Mouse (Mus musculus) E14TG2a.4 (cell line): ENCODE measurements around the gene E130218I03Rik.

ENCODE experiments used
- H3K27me3 ChIP-seq: 2 replicates; pipeline ENCODE4 v1.6.1; 2014; ENCODE audit warnings: low read length, control low read depth; ENCODE audit not compliant: insufficient read depth
- H3K36me3 ChIP-seq: 2 replicates; pipeline ENCODE4 v1.6.1; 2014; ENCODE audit warnings: low read length, control low read depth; ENCODE audit not compliant: insufficient read depth
- H3K4me1 ChIP-seq: replicated peaks from 2 replicates; pipeline ENCODE4 v1.6.1; 2014; ENCODE audit warnings: low read depth, low read length, control low read depth
- H3K4me3 ChIP-seq: replicated peaks from 2 replicates; pipeline ENCODE4 v1.5.1; 2014; ENCODE audit warnings: mild to moderate bottlenecking, low read length
- H3K9me3 ChIP-seq: 2 replicates; pipeline ENCODE4 v1.6.1; 2014; ENCODE audit warnings: low read length, control low read depth
- CTCF ChIP-seq: conservative IDR thresholded peaks from 2 replicates; pipeline ENCODE4 v1.5.1; 2014; ENCODE audit warnings: low read length
- NANOG ChIP-seq: IDR thresholded peaks from 2 replicates; pipeline ENCODE4 v1.6.1; 2014; ENCODE audit warnings: borderline replicate concordance, low read length, mixed read lengths
- POU5F1 ChIP-seq: IDR thresholded peaks from 2 replicates; pipeline ENCODE4 v1.6.1; 2014; ENCODE audit warnings: low read length, borderline replicate concordance

E130218I03Rik gene

GRCm38 (mm10) chr4:134271979-134272378 lies 28.5 kb downstream of the E130218I03Rik start:
- Histone ChIP-seq H3K4me1 (peaks cover 34% of the 10 kb centered on the region), H3K9me3 (no peaks in the 10 kb centered on the region), H3K36me3 (peaks cover 16% of the 10 kb centered on the region), H3K4me3 (no peak overlapping the region), H3K27me3 (no peaks in the 10 kb centered on the region)
- TF ChIP-seq POU5F1 (no peak), NANOG (no peak), CTCF (no peak)

GRCm38 (mm10) chr4:134272731-134273416 lies 29.4 kb downstream of the E130218I03Rik start:
- Histone ChIP-seq H3K9me3 (no peaks in the 10 kb centered on the region), H3K4me1 (peaks cover 34% of the 10 kb centered on the region), H3K4me3 (peak overlapping the region; percentile 57), H3K27me3 (no peaks in the 10 kb centered on the region), H3K36me3 (peaks cover 24% of the 10 kb centered on the region)
- TF ChIP-seq NANOG (no peak), POU5F1 (no peak), CTCF (no peak)

GRCm38 (mm10) chr4:134273417-134274345 lies 30.2 kb downstream of the E130218I03Rik start:
- Histone ChIP-seq H3K4me3 (peak overlapping the region; percentile 57), H3K27me3 (no peaks in the 10 kb centered on the region), H3K36me3 (peaks cover 33% of the 10 kb centered on the region), H3K9me3 (no peaks in the 10 kb centered on the region), H3K4me1 (peaks cover 29% of the 10 kb centered on the region)
- TF ChIP-seq NANOG (no peak), POU5F1 (no peak), CTCF (no peak)

GRCm38 (mm10) chr4:134284942-134285341 lies 41.5 kb downstream of the E130218I03Rik start:
- TF ChIP-seq CTCF (no peak), NANOG (no peak), POU5F1 (no peak)
- Histone ChIP-seq H3K36me3 (peaks cover 54% of the 10 kb centered on the region), H3K4me3 (no peak overlapping the region), H3K4me1 (peaks cover 44% of the 10 kb centered on the region), H3K9me3 (no peaks in the 10 kb centered on the region), H3K27me3 (no peaks in the 10 kb centered on the region)

- no peaks in the 10 kb centered on the region for H3K27me3 ChIP-seq
- H3K4me3 ChIP-seq = peak overlapping the region; percentile 100
- peaks cover 45% of the 10 kb centered on the region for H3K4me1 ChIP-seq
- no peak for TF ChIP-seq POU5F1
- TF ChIP-seq NANOG = no peak
- no peak for TF ChIP-seq CTCF
- H3K36me3 ChIP-seq = peaks cover 40% of the 10 kb centered on the region
- H3K9me3 ChIP-seq = no peaks in the 10 kb centered on the region
Measured at GRCm38 (mm10) chr4:134286226-134287167, 43.0 kb downstream of the E130218I03Rik start.

GRCm38 (mm10) chr4:134287168-134287564 lies 43.7 kb downstream of the E130218I03Rik start:
- peaks cover 45% of the 10 kb centered on the region for H3K4me1 ChIP-seq
- H3K27me3 ChIP-seq = no peaks in the 10 kb centered on the region
- no peaks in the 10 kb centered on the region for H3K9me3 ChIP-seq
- H3K4me3 ChIP-seq = peak overlapping the region; percentile 100
- TF ChIP-seq POU5F1 = no peak
- TF ChIP-seq NANOG = no peak
- TF ChIP-seq CTCF = no peak
- peaks cover 33% of the 10 kb centered on the region for H3K36me3 ChIP-seq

GRCm38 (mm10) chr4:134287575-134288025 lies 44.1 kb downstream of the E130218I03Rik start, which contains the start of gene Pdik1l:
Pdik1l (minus strand) TSS chr4:134287895.
- no peaks in the 10 kb centered on the region for H3K27me3 ChIP-seq
- H3K4me3 ChIP-seq = peak within 1 kb of the TSS; percentile 100
- H3K9me3 ChIP-seq = no peaks in the 10 kb centered on the region
- TF ChIP-seq POU5F1 (no peak), CTCF (no peak), NANOG (no peak)
- H3K4me1 ChIP-seq = peaks cover 45% of the 10 kb centered on the region
- peaks cover 29% of the 10 kb centered on the region for H3K36me3 ChIP-seq
